Mouse (Mus musculus): Measurements from ENCODE around the gene Tcta. TPM values are rescaled to one million over a fixed set of nuclear protein-coding genes. Genes with fewer than 3 reads are reported as not detected.
A peak's percentile ranks its signal among the peaks of the same experiment; 100 is the strongest.

Tcta gene
- 44.3 and 47.5 TPM in 2 replicates for polyA plus RNA-seq (2016; fragmentation: Nextera tagmentation; extraction: Ambion mirVana)

DNA sequence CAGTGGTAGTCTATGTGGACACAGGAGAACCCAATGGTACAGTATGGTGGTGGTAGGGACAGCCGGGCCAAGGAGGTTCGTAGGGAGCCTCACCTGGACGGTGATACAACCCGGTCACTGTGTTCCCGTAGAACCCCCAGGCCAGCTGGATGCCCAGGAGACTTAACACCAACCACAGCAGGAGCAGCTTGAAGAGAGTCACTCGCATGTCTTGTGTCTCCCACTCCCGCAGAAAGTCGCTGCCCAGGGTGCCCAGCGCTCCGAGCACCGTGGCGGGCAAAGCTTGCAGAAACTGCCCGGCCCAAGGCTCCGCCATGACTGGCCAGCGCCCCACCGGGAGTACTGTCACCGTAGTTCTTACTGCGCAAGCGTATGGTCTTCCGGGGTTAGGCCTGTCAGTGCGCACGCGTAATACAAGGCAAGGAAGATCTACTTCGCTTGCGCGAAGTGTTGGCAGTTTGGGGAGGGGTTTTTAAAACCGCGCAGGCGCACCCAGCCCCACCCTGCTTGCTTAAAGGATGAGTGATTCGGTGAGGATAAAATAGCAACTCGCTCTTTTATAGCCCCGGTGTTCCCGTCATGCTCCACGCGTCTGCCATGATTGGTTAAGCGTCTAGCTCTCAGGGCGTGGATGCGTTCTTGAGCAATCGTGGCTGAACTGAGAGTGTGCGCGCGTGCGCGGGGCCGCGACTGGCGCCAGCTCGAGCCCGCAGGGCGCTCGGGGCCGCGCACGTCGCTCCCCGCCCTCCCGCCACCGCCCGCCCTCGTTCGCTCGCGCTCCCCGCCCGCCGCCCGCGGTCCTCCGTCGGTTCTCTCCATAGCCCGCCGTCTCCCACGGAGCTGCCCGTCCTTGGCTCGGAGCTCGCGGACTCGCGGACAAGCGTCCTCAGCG lies at the start of gene Tcta, which contains the start of gene Rhoa:
Gene Tcta, minus strand, starts transcription at position 532 of the 892 bp plus-strand sequence.
Gene Rhoa, plus strand, starts transcription at position 501 of the 892 bp plus-strand sequence.
- Histone ChIP-seq H3K4me2 (replicated peaks) (peak within 1 kb of the TSS; percentile 69), H3K9ac (peak within 1 kb of the TSS; percentile 94), H3K9me3 (no peaks in the 10 kb centered on the region), H3K36me3 (peaks cover 26% of the 10 kb centered on the region), H3K27me3 (replicated peaks) (no peaks in the 10 kb centered on the region), H3K4me3 (peak within 1 kb of the TSS; percentile 97), H3K27ac (peak within 1 kb of the TSS; percentile 98), H3K4me1 (peaks cover 24% of the 10 kb centered on the region)
- under 1% methylated on average over 81 of the region's 81 CpGs for whole genome bisulfite sequencing
- peak; percentile 98 for ATAC-seq (ENCODE audit: low FRiP score, low read depth)

GRCm38 (mm10) chr9:108349727-108350126 lies 43.8 kb upstream of the Tcta start:
- Histone ChIP-seq H3K9ac (no peak overlapping the region), H3K36me3 (peaks cover 47% of the 10 kb centered on the region), H3K4me1 (peaks cover 14% of the 10 kb centered on the region), H3K4me3 (no peak overlapping the region), H3K27ac (no peak overlapping the region), H3K27me3 (replicated peaks) (no peaks in the 10 kb centered on the region), H3K9me3 (no peaks in the 10 kb centered on the region), H3K4me2 (replicated peaks) (peak overlapping the region; percentile 73; the same call in 1 of the 2 replicates)
- ATAC-seq (ENCODE audit: low FRiP score, low read depth) = no peak
- 91% methylated on average over 4 of the region's 4 CpGs for WGBS

DNA sequence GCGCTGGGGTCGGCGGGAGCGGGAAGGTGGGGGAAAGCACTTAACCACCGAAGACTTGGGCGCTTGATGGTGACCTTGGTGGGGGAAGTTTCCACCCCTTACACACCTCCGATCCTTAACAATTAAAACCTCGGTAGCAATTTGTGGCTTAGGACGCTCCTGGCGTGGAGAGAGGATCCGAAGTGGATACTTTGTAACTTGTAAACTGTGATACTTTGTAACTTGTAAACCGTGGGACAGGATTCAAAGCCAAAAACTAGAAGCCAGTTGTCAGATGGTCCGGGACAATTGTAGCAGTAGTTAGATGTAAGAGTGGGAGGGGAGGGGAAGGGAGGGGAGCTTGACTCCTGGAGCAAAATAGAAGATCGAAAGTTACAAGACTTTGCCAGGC lies 42.3 kb upstream of the Tcta start:
- peak overlapping the region; percentile 92 for H3K9ac ChIP-seq
- H3K4me2 ChIP-seq (replicated peaks) = peak overlapping the region; percentile 73
- H3K27me3 ChIP-seq (replicated peaks) = no peaks in the 10 kb centered on the region
- 7% methylated on average over 14 of the region's 14 CpGs for WGBS
- ATAC-seq (ENCODE audit: low FRiP score, low read depth) = no peak
- peaks cover 32% of the 10 kb centered on the region for H3K36me3 ChIP-seq
- H3K9me3 ChIP-seq = no peaks in the 10 kb centered on the region
- H3K27ac ChIP-seq = peak overlapping the region; percentile 83
- peaks cover 14% of the 10 kb centered on the region for H3K4me1 ChIP-seq
- peak overlapping the region; percentile 95 for H3K4me3 ChIP-seq

DNA sequence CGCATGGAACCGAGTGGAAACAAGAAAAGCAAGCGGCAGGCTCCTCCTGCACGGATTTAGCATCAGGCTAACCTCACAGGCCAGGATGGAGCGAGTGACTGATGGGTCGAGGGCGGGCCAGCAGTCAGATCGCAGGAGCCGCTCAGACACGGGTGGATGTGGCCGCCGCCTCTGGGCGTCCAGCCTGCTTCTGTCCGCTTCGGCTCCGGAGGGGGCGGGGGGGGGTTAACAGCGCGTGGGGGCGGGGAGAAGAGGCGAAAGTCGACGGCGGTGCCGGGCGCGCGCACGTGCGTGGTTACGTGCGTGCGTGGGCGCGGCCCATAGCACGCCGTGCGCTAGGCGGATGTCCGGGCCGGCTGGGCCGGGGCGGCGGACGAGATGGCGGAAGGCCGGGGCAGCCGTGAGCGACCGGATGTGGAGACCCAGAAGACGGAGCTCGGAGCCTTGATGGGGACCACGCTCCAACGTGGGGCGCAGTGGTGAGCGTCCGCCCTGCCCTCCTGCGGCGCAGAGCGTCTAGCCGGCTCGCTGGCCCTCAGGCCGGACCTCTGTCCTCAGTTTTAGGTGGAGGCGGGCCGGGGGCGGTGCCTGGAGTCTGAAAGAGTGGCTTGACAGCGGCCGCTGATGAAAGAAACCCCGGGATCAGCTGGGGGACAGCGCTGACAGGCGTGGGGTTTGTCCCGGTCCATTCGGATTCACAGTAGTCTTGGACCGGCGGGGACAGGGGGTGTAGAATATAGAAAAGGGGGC lies 41.8 kb upstream of the Tcta start, which contains the start of gene Usp4:
Gene Usp4, plus strand, starts transcription at position 314 of the 750 bp plus-strand sequence.
- WGBS = under 1% methylated on average over 75 of the region's 75 CpGs
- peak within 1 kb of the TSS; percentile 83 for H3K27ac ChIP-seq
- peaks cover 14% of the 10 kb centered on the region for H3K4me1 ChIP-seq
- H3K9me3 ChIP-seq = no peaks in the 10 kb centered on the region
- H3K9ac ChIP-seq = peak within 1 kb of the TSS; percentile 92
- peak within 1 kb of the TSS; percentile 95 for H3K4me3 ChIP-seq
- H3K36me3 ChIP-seq = peaks cover 27% of the 10 kb centered on the region
- no peaks in the 10 kb centered on the region for H3K27me3 ChIP-seq (replicated peaks)
- peak; percentile 95 for ATAC-seq (ENCODE audit: low FRiP score, low read depth)
- H3K4me2 ChIP-seq (replicated peaks) = peak within 1 kb of the TSS; percentile 73

DNA sequence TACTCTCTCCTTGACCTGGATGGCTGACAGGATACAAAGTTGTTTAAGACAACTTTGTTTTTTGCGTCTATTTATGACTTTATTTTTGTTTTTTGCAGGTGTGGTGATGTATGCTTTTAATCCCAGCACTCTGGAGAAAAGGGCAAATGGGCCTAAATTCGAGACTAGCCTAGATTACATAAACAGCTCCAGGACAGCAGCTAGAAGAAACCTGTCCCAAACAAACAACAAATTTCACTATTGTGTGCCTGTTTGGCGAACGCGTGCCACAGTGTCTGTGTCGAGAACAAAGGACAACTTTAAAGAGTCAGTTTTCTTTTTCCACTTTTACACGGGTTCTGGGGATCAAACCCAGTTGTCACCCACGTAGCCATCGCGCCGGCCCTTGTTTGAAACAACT lies 41.1 kb upstream of the Tcta start:
- H3K4me2 ChIP-seq (replicated peaks) = peak overlapping the region; percentile 73
- H3K36me3 ChIP-seq = peaks cover 20% of the 10 kb centered on the region
- H3K9me3 ChIP-seq = no peaks in the 10 kb centered on the region
- peaks cover 14% of the 10 kb centered on the region for H3K4me1 ChIP-seq
- no peak for ATAC-seq (ENCODE audit: low FRiP score, low read depth)
- peak overlapping the region; percentile 83 for H3K27ac ChIP-seq
- peak overlapping the region; percentile 95 for H3K4me3 ChIP-seq
- peak overlapping the region; percentile 92 for H3K9ac ChIP-seq
- H3K27me3 ChIP-seq (replicated peaks) = no peaks in the 10 kb centered on the region
- WGBS = 6% methylated on average over 11 of the region's 11 CpGs

- no peak for ATAC-seq (ENCODE audit: low FRiP score, low read depth)
- no peaks in the 10 kb centered on the region for H3K36me3 ChIP-seq
- peaks cover 27% of the 10 kb centered on the region for H3K4me1 ChIP-seq
- H3K4me2 ChIP-seq (replicated peaks) = no peak overlapping the region
- H3K27me3 ChIP-seq (replicated peaks) = no peaks in the 10 kb centered on the region
- no peak overlapping the region for H3K27ac ChIP-seq
- H3K9ac ChIP-seq = no peak overlapping the region
- no peaks in the 10 kb centered on the region for H3K9me3 ChIP-seq
- 84% methylated on average over 4 of the region's 4 CpGs for WGBS
- H3K4me3 ChIP-seq = no peak overlapping the region
These were observed 38.5 kb upstream of the Tcta start for GRCm38 (mm10) chr9:108344471-108344870.

DNA sequence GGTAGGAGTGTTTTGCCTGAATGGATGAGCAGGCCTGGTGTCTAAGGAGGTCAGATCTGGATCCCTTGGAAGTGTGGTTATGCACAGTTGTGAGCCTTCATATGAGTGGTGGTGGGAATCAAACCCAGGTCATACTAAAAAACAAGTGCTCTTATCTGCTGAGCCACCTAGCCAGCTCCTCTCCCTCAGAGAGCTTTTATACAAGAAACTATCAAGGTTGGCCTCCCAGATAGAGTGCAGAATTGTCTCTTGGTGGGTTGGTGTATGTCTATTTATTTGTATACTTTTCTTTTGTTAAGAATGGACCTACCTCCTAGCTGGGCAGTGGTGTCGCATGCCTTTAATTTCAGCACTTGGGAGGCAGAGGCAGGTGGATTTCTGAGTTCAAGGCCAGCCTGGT lies 37.9 kb upstream of the Tcta start:
- no peaks in the 10 kb centered on the region for H3K9me3 ChIP-seq
- H3K4me2 ChIP-seq (replicated peaks) = no peak overlapping the region
- H3K4me1 ChIP-seq = peaks cover 21% of the 10 kb centered on the region
- no peak overlapping the region for H3K27ac ChIP-seq
- H3K27me3 ChIP-seq (replicated peaks) = no peaks in the 10 kb centered on the region
- H3K36me3 ChIP-seq = no peaks in the 10 kb centered on the region
- 96% methylated on average over 1 of the region's 1 CpGs for WGBS
- ATAC-seq (ENCODE audit: low FRiP score, low read depth) = no peak
- H3K4me3 ChIP-seq = no peak overlapping the region
- H3K9ac ChIP-seq = no peak overlapping the region

DNA sequence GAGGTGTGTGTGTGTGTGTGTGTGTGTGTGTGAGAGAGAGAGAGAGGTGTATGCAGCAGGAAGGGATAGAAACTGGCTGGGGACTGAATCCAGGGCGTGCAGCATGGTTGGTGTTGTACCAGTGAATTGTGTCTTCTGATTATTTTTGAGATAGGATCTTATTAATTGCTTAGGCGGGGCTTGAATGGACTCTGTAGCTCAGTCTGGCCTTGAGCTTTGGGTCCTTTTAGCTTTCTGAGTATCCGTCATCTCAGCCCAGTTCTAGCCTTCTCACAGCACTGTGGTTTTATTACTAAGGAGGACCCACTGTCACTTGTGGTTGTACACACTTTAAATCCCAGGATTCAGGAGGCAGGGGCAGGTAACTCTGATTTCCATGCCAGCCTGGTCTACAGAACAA lies 37.4 kb upstream of the Tcta start:
- H3K27me3 ChIP-seq (replicated peaks) = no peaks in the 10 kb centered on the region
- H3K9me3 ChIP-seq = no peaks in the 10 kb centered on the region
- H3K27ac ChIP-seq = no peak overlapping the region
- H3K4me3 ChIP-seq = no peak overlapping the region
- H3K4me1 ChIP-seq = peaks cover 19% of the 10 kb centered on the region
- WGBS = 89% methylated on average over 3 of the region's 3 CpGs
- ATAC-seq (ENCODE audit: low FRiP score, low read depth) = no peak
- no peak overlapping the region for H3K4me2 ChIP-seq (replicated peaks)
- H3K9ac ChIP-seq = no peak overlapping the region
- no peaks in the 10 kb centered on the region for H3K36me3 ChIP-seq

GRCm38 (mm10) chr9:108342301-108342831 lies 36.4 kb upstream of the Tcta start:
- no peak for ATAC-seq (ENCODE audit: low FRiP score, low read depth)
- WGBS = 49% methylated on average over 5 of the region's 5 CpGs
- Histone ChIP-seq H3K27ac (no peak overlapping the region), H3K9me3 (no peaks in the 10 kb centered on the region), H3K36me3 (peaks cover 2% of the 10 kb centered on the region; the same call in 1 of the 2 replicates), H3K9ac (no peak overlapping the region), H3K4me3 (no peak overlapping the region), H3K4me2 (replicated peaks) (no peak overlapping the region), H3K4me1 (peaks cover 20% of the 10 kb centered on the region), H3K27me3 (replicated peaks) (no peaks in the 10 kb centered on the region)

- H3K27ac ChIP-seq = no peak overlapping the region
- H3K4me2 ChIP-seq (replicated peaks) = no peak overlapping the region
- no peak for ATAC-seq (ENCODE audit: low FRiP score, low read depth)
- no peaks in the 10 kb centered on the region for H3K27me3 ChIP-seq (replicated peaks)
- H3K4me3 ChIP-seq = no peak overlapping the region
- no peak overlapping the region for H3K9ac ChIP-seq
- H3K4me1 ChIP-seq = peaks cover 19% of the 10 kb centered on the region
- peaks cover 2% of the 10 kb centered on the region; the same call in 1 of the 2 replicates for H3K36me3 ChIP-seq
- no peaks in the 10 kb centered on the region for H3K9me3 ChIP-seq
These were observed 35.8 kb upstream of the Tcta start for GRCm38 (mm10) chr9:108341801-108342200.

DNA sequence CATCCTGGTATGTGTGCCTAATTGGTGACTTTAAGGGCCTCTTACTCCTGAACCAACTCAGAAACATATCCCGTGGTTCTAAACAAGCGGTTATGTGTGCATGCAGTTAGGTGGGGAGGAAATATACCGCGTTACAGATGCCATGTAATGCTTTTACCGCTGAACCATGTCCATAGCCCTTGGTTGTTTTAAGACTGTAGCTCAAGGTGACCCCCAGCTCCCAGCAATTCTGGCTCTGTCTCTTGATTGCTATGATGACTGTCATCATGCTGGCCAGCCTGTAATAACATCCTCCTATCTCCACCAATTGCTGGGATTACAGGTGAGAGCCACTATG lies 35.1 kb upstream of the Tcta start:
- H3K4me3 ChIP-seq = no peak overlapping the region
- H3K9ac ChIP-seq = no peak overlapping the region
- 0 out of 2 replicates have a peak overlapping the region, but pooled peaks have one; percentile 64 for H3K4me2 ChIP-seq (replicated peaks)

More for the DNA sequence above, 35.1 kb upstream of the Tcta start:
- Histone ChIP-seq H3K4me1 (peaks cover 17% of the 10 kb centered on the region), H3K9me3 (no peaks in the 10 kb centered on the region), H3K27ac (no peak overlapping the region), H3K27me3 (replicated peaks) (no peaks in the 10 kb centered on the region), H3K36me3 (peaks cover 2% of the 10 kb centered on the region; the same call in 1 of the 2 replicates)
- ATAC-seq (ENCODE audit: low FRiP score, low read depth) = no peak
- 92% methylated on average over 5 of the region's 5 CpGs for WGBS

Data from neural tube, embryonic 12.5 days (tissue).